Mouse (Mus musculus) cerebellum, adult 2 months (tissue): ENCODE results near the gene Irf2. TPM values are rescaled to one million over a fixed set of nuclear protein-coding genes. Genes with fewer than 3 reads are reported as not detected.

Source experiments
- DNase-seq, 2 experiments: peaks; one replicate each; pipeline ENCODE4 v3.0.0; 2021
- H3K27ac ChIP-seq: fragments of 200-500 bp; 2 replicates; pipeline ENCODE4 v1.5.1; 2012; ENCODE audit warnings: low read length, control low read depth, inconsistent platforms; ENCODE audit not compliant: insufficient read depth
- H3K27me3 ChIP-seq: fragments of 200-500 bp; 2 replicates; pipeline ENCODE4 v1.6.1; 2012; ENCODE audit warnings: inconsistent platforms, mild to moderate bottlenecking, low read length, moderate library complexity; ENCODE audit not compliant: control insufficient read depth, insufficient read depth
- H3K4me1 ChIP-seq: fragments of 200-500 bp; 2 replicates; pipeline ENCODE4 v1.6.1; 2011; ENCODE audit warnings: low read length; ENCODE audit not compliant: control insufficient read depth, insufficient read depth
- H3K4me3 ChIP-seq: fragments of 200-500 bp; replicated peaks from 2 replicates; pipeline ENCODE3; 2011; ENCODE audit warnings: mild to moderate bottlenecking, low read depth, low read length, control low read depth; ENCODE audit not compliant: insufficient read depth
- CTCF ChIP-seq: fragments of 200-500 bp; IDR thresholded peaks from 2 replicates; pipeline ENCODE4 v1.5.1; 2011; ENCODE audit warnings: low read depth, mild to moderate bottlenecking, control low read depth, low read length, moderate library complexity, borderline replicate concordance; ENCODE audit not compliant: insufficient read depth
- POLR2A ChIP-seq: fragments of 200-500 bp; IDR thresholded peaks from 2 replicates; pipeline ENCODE4 v1.6.1; 2011; ENCODE audit warnings: low read length, control low read depth, borderline replicate concordance; ENCODE audit not compliant: insufficient read depth
- WGBS: fragments of 180-500 bp; shearing (Covaris S2); methylation state at CpG from one replicate; pipeline ENCODE4 v1.1.7; 2018; 5-methylcytosine and 5-hydroxymethylcytosine counted together
- polyA plus RNA-seq: library from polyadenylated mRNA; depleted of rRNA; stranded (reverse); fragments of >200 nt; gene quantifications from 2 replicates; pipeline ENCODE4 v1.2.3, GENCODE M21; 2012

Gene Irf2
- polyA plus RNA-seq, 1 experiment: 19.0 TPM

GRCm38 (mm10) chr8:46850258-46850897 is 110.8 kb downstream of the Irf2 start:
- TF ChIP-seq CTCF: no peak
- TF ChIP-seq POLR2A: no peak
- DNase-seq: no peak
- Histone ChIP-seq H3K4me1 (no peaks in the 10 kb centered on the region), H3K4me3 (no peak overlapping the region), H3K27me3 (no peaks in the 10 kb centered on the region), H3K27ac (no peak overlapping the region)
- WGBS: 69% methylated on average over 6 of the region's 6 CpGs

DNA sequence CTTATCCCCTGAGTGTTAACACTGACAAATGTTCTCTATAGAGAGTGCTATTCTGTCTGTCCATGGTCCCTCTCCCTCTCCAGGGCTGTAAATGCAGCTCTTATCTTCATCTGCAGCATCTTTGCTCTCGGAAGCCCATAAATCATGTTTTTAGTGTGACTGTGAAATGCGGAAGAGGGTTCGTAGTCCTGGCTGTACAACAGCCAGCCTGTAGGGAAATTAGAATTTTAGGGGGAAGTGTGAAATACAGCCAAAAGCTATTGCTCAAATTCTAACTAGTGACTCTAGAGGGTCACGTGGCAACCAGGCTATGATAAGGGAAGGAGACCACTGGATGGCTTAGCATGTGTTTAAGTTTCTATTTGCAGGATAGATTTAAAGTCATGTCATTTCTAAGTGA is 112.0 kb downstream of the Irf2 start:
- Histone ChIP-seq H3K27ac (no peak overlapping the region), H3K4me3 (no peak overlapping the region), H3K27me3 (no peaks in the 10 kb centered on the region), H3K4me1 (no peaks in the 10 kb centered on the region)
- WGBS: 92% methylated on average over 4 of the region's 4 CpGs
- DNase-seq: no peak
- no peak for TF ChIP-seq CTCF
- TF ChIP-seq POLR2A: no peak

DNA sequence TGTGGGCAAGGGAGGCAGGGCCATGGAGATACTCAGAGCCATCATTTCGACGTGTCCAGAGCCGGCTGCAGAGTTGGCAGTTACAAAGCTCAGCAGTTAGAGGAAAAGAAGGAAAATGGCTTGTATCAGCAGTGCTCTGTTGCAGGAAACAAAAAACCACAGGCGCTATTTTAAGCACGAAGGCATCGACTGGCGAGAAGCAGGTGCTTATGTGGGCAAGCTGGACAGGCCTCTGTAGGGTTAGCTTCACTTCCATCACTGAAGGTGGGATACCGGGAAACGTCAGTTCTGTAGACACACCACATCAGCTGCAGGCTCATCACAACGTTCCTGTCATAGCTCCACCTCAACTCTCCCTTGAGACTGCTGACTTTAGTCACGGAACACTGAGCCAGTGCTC is 112.8 kb downstream of the Irf2 start:
- DNase-seq: no peak
- H3K27me3 ChIP-seq: 0 out of 2 replicates have a peak, but pooled peaks cover 1% of the 10 kb centered on the region
- H3K27ac ChIP-seq: no peak overlapping the region
- no peak overlapping the region for H3K4me3 ChIP-seq
- H3K4me1 ChIP-seq: no peaks in the 10 kb centered on the region
- 73% methylated on average over 11 of the region's 11 CpGs for WGBS
- no peak for TF ChIP-seq POLR2A
- TF ChIP-seq CTCF: no peak

GRCm38 (mm10) chr8:46859164-46859846 is 119.8 kb downstream of the Irf2 start:
- no peak overlapping the region for H3K27ac ChIP-seq
- no peak for DNase-seq
- no peak overlapping the region for H3K4me3 ChIP-seq
- H3K27me3 ChIP-seq: 0 out of 2 replicates have a peak, but pooled peaks cover 1% of the 10 kb centered on the region
- 66% methylated on average over 7 of the region's 7 CpGs for WGBS
- TF ChIP-seq CTCF (no peak), POLR2A (no peak)
- H3K4me1 ChIP-seq: no peaks in the 10 kb centered on the region

DNA sequence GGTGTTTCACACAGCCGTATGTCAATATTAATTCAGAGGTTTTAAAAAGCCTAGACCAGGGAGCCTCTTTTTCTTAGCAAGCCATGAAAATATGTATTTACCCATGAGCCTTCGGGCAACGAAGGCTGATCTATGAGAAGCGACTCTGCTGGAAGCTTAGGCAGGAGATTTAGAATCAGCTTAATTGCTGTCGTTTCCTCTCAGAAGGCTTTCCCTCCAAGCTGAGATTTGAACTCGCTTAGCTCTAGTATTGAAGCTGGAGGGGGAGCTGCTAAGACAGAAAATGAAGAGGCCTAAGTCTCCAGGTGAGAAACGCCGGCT is 120.3 kb downstream of the Irf2 start:
- TF ChIP-seq POLR2A (no peak), CTCF (no peak)
- DNase-seq: no peak
- no peaks in the 10 kb centered on the region for H3K4me1 ChIP-seq
- no peak overlapping the region for H3K4me3 ChIP-seq
- 80% methylated on average over 8 of the region's 8 CpGs for WGBS
- H3K27me3 ChIP-seq: 0 out of 2 replicates have a peak, but pooled peaks cover 1% of the 10 kb centered on the region
- H3K27ac ChIP-seq: no peak overlapping the region

DNA sequence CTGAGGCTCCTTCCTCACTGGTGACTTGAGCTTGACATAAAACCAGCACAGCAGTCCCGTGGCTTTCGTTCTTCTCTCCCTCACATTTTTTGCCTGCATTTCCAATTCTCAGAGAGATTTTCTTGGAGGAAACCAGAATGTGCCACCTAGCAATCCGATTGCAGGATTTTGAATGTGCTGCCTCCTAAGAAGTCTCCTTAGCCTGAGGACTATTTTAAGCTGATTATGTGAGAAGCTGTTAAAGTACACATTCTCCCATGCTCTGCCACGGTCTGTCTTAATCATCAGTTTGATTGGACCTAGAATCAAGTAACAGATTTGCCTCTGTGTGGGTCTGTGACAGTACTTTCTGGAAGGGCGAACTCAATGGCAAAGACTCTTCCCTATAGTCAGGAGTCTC is 123.0 kb downstream of the Irf2 start:
- Histone ChIP-seq H3K27me3 (no peaks in the 10 kb centered on the region), H3K4me1 (no peaks in the 10 kb centered on the region), H3K4me3 (no peak overlapping the region), H3K27ac (no peak overlapping the region)
- no peak for DNase-seq
- 90% methylated on average over 5 of the region's 5 CpGs for WGBS
- TF ChIP-seq POLR2A (no peak), CTCF (no peak)

GRCm38 (mm10) chr8:46865428-46865827 is 125.9 kb downstream of the Irf2 start:
- no peaks in the 10 kb centered on the region for H3K4me1 ChIP-seq
- WGBS: 82% methylated on average over 1 of the region's 1 CpGs
- no peak overlapping the region for H3K27ac ChIP-seq
- no peaks in the 10 kb centered on the region for H3K27me3 ChIP-seq
- H3K4me3 ChIP-seq: no peak overlapping the region
- no peak for TF ChIP-seq POLR2A
- TF ChIP-seq CTCF: no peak
- no peak for DNase-seq

GRCm38 (mm10) chr8:46867440-46867839 is 127.9 kb downstream of the Irf2 start:
- Histone ChIP-seq H3K4me1 (no peaks in the 10 kb centered on the region), H3K27ac (no peak overlapping the region), H3K4me3 (no peak overlapping the region), H3K27me3 (no peaks in the 10 kb centered on the region)
- TF ChIP-seq POLR2A (no peak), CTCF (no peak)
- DNase-seq: no peak
- WGBS: 36% methylated on average over 4 of the region's 4 CpGs
